Mouse (Mus musculus) stomach, embryonic 14.5 days (tissue): ENCODE results near the gene Rps8. TPM values are rescaled to one million over a fixed set of nuclear protein-coding genes. Genes with fewer than 3 reads are reported as not detected.

ENCODE experiments used
- ATAC-seq: fragments of 200-750 bp; cut with Nextera tagmentation; 2 replicates; pipeline ENCODE4 v1.8.0; 2017; ENCODE audit warnings: low read depth, moderate TSS enrichment; ENCODE audit not compliant: insufficient number of reproducible peaks, insufficient read depth, low FRiP score
- H3K27ac ChIP-seq: fragments of 300-500 bp; sonication (generic); 2 replicates; pipeline ENCODE4 v1.5.1; 2014; ENCODE audit warnings: mild to moderate bottlenecking, low read length, moderate library complexity, mixed read lengths
- H3K27me3 ChIP-seq: fragments of 300-500 bp; sonication (generic); 2 replicates; pipeline ENCODE4 v1.6.1; 2014; ENCODE audit warnings: low read length, control low read depth, mixed read lengths; ENCODE audit not compliant: control insufficient read depth, insufficient read depth
- H3K36me3 ChIP-seq: fragments of 300-500 bp; sonication (generic); 2 replicates; pipeline ENCODE4 v1.6.1; 2014; ENCODE audit warnings: mild to moderate bottlenecking, control low read depth, low read length, moderate library complexity, mixed read lengths; ENCODE audit not compliant: control insufficient read depth, insufficient read depth
- H3K4me1 ChIP-seq: fragments of 300-500 bp; sonication (generic); 2 replicates; pipeline ENCODE4 v1.6.1; 2014; ENCODE audit warnings: low read length, control low read depth, mixed read lengths; ENCODE audit not compliant: control insufficient read depth, insufficient read depth
- H3K4me2 ChIP-seq: fragments of 300-500 bp; sonication (generic); replicated peaks from 2 replicates; pipeline ENCODE4 v1.6.1; 2014; ENCODE audit warnings: low read depth, low read length, control low read depth
- H3K4me3 ChIP-seq: fragments of 300-500 bp; sonication (generic); 2 replicates; pipeline ENCODE4 v1.5.1; 2014; ENCODE audit warnings: low read depth, low read length, control low read depth
- H3K9ac ChIP-seq: fragments of 300-500 bp; sonication (generic); replicated peaks from 2 replicates; pipeline ENCODE4 v1.6.1; 2014; ENCODE audit warnings: low read depth, mild to moderate bottlenecking, control low read depth, low read length, moderate library complexity, mixed read lengths
- H3K9me3 ChIP-seq: fragments of 300-500 bp; sonication (generic); 2 replicates; pipeline ENCODE4 v1.6.1; 2016; ENCODE audit warnings: low read depth, low read length, control low read depth; ENCODE audit not compliant: control insufficient read depth
- whole genome bisulfite sequencing: fragments of 180-500 bp; shearing (Covaris S2); extraction: QIAGEN DNeasy Blood & Tissue Kit; methylation state at CpG from one replicate; pipeline ENCODE4 v1.1.7; 2014; 5-methylcytosine and 5-hydroxymethylcytosine counted together
- polyA plus RNA-seq: library from polyadenylated mRNA; unstranded; fragments of >200 nt; fragmentation: Nextera tagmentation; extraction: Ambion mirVana; gene quantifications from 2 replicates; pipeline ENCODE4 v1.2.1, GENCODE M21; 2014

Gene Rps8
- polyA plus RNA-seq, 1 experiment from 2014 or later = 1,488 TPM

GRCm38 (mm10) chr4:117140613-117141012 lies 15.4 kb downstream of the Rps8 start:
- 35% methylated on average over 4 of the region's 4 CpGs for WGBS
- ATAC-seq = no peak
- no peak overlapping the region for H3K4me3 ChIP-seq
- H3K27me3 ChIP-seq = no peaks in the 10 kb centered on the region
- H3K27ac ChIP-seq = no peak overlapping the region
- H3K9ac ChIP-seq = no peak overlapping the region
- H3K36me3 ChIP-seq = no peaks in the 10 kb centered on the region
- H3K4me2 ChIP-seq = no peak overlapping the region
- no peaks in the 10 kb centered on the region for H3K4me1 ChIP-seq
- H3K9me3 ChIP-seq = no peaks in the 10 kb centered on the region

GRCm38 (mm10) chr4:117139217-117139612 lies 16.8 kb downstream of the Rps8 start:
- Histone ChIP-seq H3K9me3 (no peaks in the 10 kb centered on the region), H3K4me2 (no peak overlapping the region), H3K4me1 (no peaks in the 10 kb centered on the region), H3K27ac (no peak overlapping the region), H3K36me3 (no peaks in the 10 kb centered on the region), H3K4me3 (no peak overlapping the region), H3K27me3 (no peaks in the 10 kb centered on the region), H3K9ac (no peak overlapping the region)
- 7% methylated on average over 2 of the region's 2 CpGs for WGBS
- ATAC-seq = no peak

GRCm38 (mm10) chr4:117138295-117139216 lies 17.5 kb downstream of the Rps8 start:
- WGBS = 58% methylated on average over 16 of the region's 17 CpGs
- ATAC-seq = no peak
- no peak overlapping the region for H3K27ac ChIP-seq

GRCm38 (mm10) chr4:117136034-117136433 lies 20.0 kb downstream of the Rps8 start:
- no peak overlapping the region for H3K4me2 ChIP-seq
- H3K27me3 ChIP-seq = peaks cover 7% of the 10 kb centered on the region; the same call in 1 of the 2 replicates
- no peaks in the 10 kb centered on the region for H3K9me3 ChIP-seq
- no peak overlapping the region for H3K4me3 ChIP-seq
- H3K9ac ChIP-seq = no peak overlapping the region
- ATAC-seq = no peak
- no peak overlapping the region for H3K27ac ChIP-seq
- 27% methylated on average over 8 of the region's 8 CpGs for WGBS
- H3K36me3 ChIP-seq = no peaks in the 10 kb centered on the region
- H3K4me1 ChIP-seq = peaks cover 10% of the 10 kb centered on the region; the same call in 1 of the 2 replicates

More at GRCm38 (mm10) chr4:117138295-117139216, 17.5 kb downstream of the Rps8 start:
- H3K27me3 ChIP-seq = no peaks in the 10 kb centered on the region
- H3K4me1 ChIP-seq = no peaks in the 10 kb centered on the region
- H3K9me3 ChIP-seq = no peaks in the 10 kb centered on the region
- no peak overlapping the region for H3K9ac ChIP-seq
- no peak overlapping the region for H3K4me2 ChIP-seq
- no peak overlapping the region for H3K4me3 ChIP-seq
- no peaks in the 10 kb centered on the region for H3K36me3 ChIP-seq

- Histone ChIP-seq H3K4me1 (peaks cover 10% of the 10 kb centered on the region; the same call in 1 of the 2 replicates), H3K4me2 (no peak overlapping the region), H3K36me3 (peaks cover 4% of the 10 kb centered on the region; the same call in 1 of the 2 replicates), H3K27me3 (peaks cover 7% of the 10 kb centered on the region; the same call in 1 of the 2 replicates), H3K9ac (no peak overlapping the region), H3K9me3 (no peaks in the 10 kb centered on the region), H3K4me3 (no peak overlapping the region), H3K27ac (no peak overlapping the region)
- ATAC-seq = no peak
- WGBS = 24% methylated on average over 2 of the region's 2 CpGs
These were observed 21.4 kb downstream of the Rps8 start for GRCm38 (mm10) chr4:117134601-117134995.

GRCm38 (mm10) chr4:117133817-117134600 lies 22.0 kb downstream of the Rps8 start, which contains the start of gene Plk3:
Gene Plk3 (minus strand): TSS chr4:117133963.
- H3K27me3 ChIP-seq = peaks cover 7% of the 10 kb centered on the region; the same call in 1 of the 2 replicates
- H3K9me3 ChIP-seq = no peaks in the 10 kb centered on the region
- H3K4me1 ChIP-seq = peaks cover 10% of the 10 kb centered on the region; the same call in 1 of the 2 replicates
- H3K9ac ChIP-seq = peak within 1 kb of the TSS; percentile 60
- peak; percentile 89 for ATAC-seq
- H3K36me3 ChIP-seq = peaks cover 4% of the 10 kb centered on the region; the same call in 1 of the 2 replicates
- peak within 1 kb of the TSS; percentile 89 for H3K4me2 ChIP-seq
- H3K27ac ChIP-seq = no peak within 1 kb of the TSS
- 2% methylated on average over 30 of the region's 48 CpGs for WGBS
- H3K4me3 ChIP-seq = peak within 1 kb of the TSS; percentile 59

- H3K4me1 ChIP-seq = peaks cover 10% of the 10 kb centered on the region; the same call in 1 of the 2 replicates
These were observed 22.7 kb downstream of the Rps8 start for GRCm38 (mm10) chr4:117133366-117133796.

GRCm38 (mm10) chr4:117132794-117133143 lies 23.3 kb downstream of the Rps8 start:
- Histone ChIP-seq H3K4me3 (peak overlapping the region; percentile 59), H3K27me3 (peaks cover 7% of the 10 kb centered on the region; the same call in 1 of the 2 replicates), H3K27ac (no peak overlapping the region), H3K9me3 (no peaks in the 10 kb centered on the region), H3K4me1 (peaks cover 10% of the 10 kb centered on the region; the same call in 1 of the 2 replicates), H3K4me2 (peak overlapping the region; percentile 89), H3K9ac (peak overlapping the region; percentile 60; the same call in 1 of the 2 replicates), H3K36me3 (peaks cover 7% of the 10 kb centered on the region; the same call in 1 of the 2 replicates)
- no peak for ATAC-seq
- 20% methylated on average over 11 of the region's 11 CpGs for WGBS

More at GRCm38 (mm10) chr4:117133366-117133796, 22.7 kb downstream of the Rps8 start:
- peak; percentile 24 for ATAC-seq
- peaks cover 7% of the 10 kb centered on the region; the same call in 1 of the 2 replicates for H3K27me3 ChIP-seq
- peak overlapping the region; percentile 59 for H3K4me3 ChIP-seq
- no peaks in the 10 kb centered on the region for H3K9me3 ChIP-seq
- peaks cover 7% of the 10 kb centered on the region; the same call in 1 of the 2 replicates for H3K36me3 ChIP-seq
- H3K4me2 ChIP-seq = peak overlapping the region; percentile 89
- H3K9ac ChIP-seq = peak overlapping the region; percentile 60
- H3K27ac ChIP-seq = no peak overlapping the region
- 1% methylated on average over 41 of the region's 42 CpGs for WGBS
